Mouse (Mus musculus): ENCODE measurements around the gene Chst11. TPM values are rescaled to one million over a fixed set of nuclear protein-coding genes. Genes with fewer than 3 reads are reported as not detected.

The Chst11 gene
- total RNA-seq, 2 experiments from 2014 or later, result 0.94 to 1.00 TPM

DNA sequence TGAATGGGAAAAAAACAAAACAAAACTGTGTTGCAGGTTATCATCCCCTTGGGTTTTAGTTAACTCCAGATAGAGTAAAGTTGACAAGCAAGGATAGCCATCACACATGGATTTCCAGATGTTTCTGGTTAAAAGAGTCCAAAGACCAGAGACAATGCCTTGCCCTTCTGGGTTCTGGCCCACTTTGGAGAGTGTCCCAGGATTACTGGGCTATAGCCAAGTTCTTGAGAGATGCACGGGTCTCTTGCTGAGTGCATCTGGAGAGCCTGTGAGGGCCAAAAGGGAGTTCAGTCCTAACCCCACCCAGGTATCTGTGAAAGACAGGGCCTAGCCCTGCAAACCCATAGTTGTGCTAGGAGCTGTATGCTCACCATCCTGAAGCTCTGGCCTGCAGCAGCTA, 193.4 kb downstream of the Chst11 start:
- peak; percentile 35 for DNase-seq

DNA sequence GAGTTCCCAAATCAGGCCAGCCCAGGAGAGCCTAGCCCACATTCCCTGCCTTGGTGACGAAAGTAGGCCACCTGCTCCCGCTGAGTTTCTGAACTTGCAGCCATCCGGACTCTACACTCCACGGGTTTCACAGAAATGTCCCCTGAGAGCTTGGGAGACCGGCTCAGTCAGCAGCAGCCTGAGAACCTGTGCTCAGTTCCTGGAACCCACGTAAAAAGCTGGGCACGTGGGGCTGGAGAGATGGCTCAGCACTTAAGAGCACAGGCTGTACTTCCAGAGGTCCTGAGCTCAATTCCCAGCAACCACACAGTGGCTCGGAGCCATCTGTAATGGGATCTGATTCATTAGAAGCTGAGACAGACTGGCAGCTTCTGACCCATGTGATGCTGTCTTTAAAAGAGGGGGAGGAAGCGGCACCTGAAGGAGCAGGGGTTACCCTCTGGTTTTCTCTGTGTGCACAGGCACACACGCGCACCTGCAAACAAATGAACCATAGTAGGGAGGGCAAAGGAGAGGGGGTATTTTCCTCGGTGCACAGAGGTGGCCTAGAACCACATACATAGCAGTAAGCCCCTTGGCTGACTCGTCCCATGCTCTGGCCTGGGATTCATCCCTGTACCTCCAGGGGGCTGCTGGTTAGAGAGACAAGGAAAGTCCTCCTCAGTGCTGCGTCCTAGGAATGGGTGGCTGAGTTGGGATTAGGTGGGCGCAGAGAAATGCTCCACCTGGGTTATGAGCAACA, 196.7 kb downstream of the Chst11 start:
- peak; percentile 64 for DNase-seq

DNA sequence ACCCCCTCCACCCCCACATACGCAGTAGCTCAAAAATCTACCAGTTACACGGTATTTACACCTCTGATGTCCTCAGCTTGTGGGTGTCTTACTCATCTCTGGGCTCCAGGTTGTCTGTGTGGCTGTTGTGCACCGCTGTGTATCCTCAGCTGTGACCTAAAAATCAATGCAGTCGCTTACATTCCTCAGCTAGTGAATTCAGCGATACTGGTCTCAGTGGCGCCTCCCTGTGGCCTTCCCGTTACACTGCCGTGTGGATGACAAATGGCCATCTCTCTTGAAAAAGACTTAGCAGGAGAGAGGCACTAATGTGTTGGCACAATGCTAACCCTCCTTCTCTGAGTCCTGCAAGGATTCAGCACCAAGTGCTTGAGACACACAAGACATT, 197.3 kb downstream of the Chst11 start:
- DNase-seq, result peak; percentile 26

DNA sequence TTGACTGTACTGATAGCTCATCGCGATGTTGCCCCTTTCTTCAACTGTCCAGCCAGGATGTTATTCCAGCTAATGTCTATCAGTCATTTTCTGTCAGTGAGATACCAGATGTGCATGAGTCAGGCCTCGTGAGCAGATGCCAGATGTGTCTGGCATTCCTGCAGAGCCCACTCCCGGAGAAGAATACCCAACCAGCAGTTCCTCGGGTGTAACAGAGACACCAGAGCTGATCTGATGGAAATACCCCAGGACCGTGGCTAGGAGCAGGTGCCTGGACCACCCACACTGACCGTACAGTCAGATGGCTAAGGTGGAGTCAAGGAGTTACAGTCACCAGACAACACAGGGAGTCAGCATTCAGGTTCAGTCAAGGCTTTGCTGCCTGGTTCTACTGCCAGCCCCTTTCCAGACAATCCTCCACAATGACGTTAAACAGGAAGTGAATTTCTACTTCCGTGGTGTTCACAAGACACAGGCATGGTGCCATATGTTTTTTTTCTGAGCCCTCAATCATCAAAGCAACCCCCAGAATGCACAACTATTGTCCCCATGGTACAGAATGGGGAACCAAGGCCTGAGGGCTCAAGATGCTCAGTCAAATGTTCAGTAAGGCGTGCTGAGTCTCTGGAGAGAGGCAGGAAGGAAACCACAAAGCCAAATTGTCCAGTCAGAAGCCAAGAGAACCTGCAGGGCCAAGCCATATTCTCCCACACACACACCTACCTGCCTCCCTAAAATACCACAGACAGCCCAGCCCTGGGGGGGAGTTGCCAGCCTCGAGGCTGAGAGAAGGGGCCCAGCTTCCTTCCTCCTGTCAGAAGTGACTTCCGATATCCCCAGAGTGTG, 198.6 kb downstream of the Chst11 start:
- no peak for DNase-seq

DNA sequence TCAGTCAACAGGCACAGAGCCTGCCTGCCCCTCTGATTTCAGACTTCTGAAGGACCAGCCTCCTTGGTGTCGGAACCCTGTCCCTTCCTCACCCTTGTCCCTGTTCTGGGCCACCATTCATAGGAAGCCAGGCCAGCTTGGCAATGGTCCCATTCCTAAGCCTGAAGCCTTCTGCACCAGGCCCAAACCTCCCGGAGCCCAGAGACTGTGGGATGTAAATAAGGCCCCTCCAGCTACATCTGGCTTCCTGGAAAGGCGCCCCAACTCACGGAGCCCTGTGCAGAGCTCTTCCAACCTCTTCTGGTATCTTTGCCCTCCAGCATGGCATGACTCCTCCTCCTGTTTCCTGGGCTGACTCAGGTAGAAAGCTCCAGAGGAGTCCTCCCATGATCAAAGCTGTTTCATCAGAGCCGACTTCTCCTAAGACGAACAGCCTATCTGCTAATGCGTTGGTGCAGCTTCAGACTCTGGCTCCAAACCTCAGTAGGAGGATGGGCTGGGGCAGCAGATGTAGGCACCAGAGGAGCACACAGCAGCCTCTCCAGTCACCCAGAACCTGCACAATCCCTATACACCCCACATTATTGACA, 199.3 kb downstream of the Chst11 start:
- DNase-seq, result no peak

DNA sequence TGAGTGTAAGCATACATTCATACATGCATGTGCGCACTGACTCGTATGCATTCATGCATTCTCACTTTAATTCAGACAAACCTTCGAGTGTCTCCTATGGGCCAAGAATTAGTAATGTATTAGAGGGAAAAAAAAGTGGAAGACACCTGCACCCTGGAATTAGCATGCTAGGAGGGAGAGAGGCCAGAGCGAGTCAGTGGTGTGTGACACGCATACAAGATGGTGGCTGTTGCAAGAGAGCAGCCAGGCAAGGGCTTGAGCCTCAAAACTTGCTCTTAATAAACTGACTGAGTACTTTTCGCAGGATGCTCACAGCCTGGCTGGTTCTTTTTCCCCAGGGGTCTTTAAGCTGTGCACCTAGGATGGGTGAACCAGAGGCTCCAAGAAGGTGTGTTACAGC, 199.8 kb downstream of the Chst11 start:
- no peak for DNase-seq

DNA sequence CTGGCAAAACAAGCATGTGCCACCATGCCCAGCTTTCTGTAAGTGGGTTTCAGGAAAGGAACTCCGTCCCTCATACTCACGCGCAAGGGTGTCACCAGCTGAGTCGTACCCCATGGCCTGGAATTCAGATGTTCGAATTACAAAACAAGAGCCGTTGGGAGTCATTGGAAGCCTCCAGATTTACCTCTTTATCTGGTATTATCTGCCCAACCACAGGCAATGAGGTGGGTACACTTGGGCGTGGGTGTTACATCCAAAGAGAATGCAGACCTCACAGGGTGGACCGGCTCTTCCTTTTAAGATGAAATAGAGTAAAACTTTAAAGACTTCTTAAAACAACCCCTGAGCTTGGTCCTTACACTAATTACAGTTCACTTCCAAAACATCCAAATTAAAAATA, 200.9 kb downstream of the Chst11 start:
- no peak for DNase-seq

DNA sequence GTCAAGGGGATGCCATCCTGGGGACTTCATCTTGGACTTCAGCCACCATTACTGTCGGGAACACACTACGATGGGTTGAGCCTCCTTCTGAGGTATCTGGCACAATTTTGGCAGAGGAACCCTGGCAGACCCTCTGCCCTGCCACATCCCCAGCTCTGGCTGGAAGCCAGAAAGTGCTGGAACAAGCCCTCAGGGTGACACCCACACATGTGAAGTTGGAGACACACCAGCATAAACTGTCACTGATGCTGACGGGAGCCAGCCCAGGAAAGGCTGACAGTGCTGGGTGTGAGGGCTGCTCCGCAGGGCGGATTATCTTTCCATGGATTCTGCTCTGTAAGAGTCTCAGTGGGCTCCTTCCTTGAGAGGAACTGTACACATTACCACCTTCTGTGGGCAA, 201.7 kb downstream of the Chst11 start:
- no peak for DNase-seq

DNA sequence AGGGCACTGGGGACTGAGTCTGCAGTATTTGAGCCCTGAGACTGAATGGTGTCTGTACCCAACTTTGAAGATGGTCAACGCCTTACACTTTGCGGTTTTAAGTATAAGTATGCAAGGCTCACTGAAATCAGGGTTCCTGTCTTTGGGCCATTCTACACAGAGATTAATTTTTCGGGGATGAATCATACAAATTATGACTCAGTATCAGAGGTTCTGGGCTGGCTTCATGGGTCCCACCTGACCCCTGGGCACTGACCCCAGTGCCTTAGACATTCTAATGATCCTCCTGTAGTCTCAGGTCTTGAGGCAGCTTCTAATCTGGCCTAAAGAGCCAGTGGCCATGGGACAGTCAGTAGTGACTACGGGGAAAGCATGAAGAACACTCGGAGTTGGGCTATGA, 203.8 kb downstream of the Chst11 start:
- DNase-seq, result no peak

DNA sequence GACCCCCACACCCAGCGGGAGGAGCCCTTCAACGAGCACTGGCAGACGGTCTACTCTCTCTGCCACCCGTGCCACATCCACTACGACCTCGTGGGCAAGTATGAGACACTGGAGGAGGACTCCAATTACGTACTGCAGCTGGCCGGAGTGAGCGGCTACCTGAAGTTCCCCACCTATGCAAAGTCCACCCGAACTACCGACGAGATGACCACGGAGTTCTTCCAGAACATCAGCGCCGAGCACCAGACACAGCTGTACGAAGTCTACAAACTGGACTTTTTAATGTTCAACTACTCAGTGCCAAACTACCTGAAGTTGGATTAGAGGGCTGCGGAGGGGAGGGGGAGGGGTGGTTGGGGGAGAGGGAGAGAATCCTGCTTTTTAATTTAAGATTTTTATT, 206.2 kb downstream of the Chst11 start:
- DNase-seq, result no peak

DNA sequence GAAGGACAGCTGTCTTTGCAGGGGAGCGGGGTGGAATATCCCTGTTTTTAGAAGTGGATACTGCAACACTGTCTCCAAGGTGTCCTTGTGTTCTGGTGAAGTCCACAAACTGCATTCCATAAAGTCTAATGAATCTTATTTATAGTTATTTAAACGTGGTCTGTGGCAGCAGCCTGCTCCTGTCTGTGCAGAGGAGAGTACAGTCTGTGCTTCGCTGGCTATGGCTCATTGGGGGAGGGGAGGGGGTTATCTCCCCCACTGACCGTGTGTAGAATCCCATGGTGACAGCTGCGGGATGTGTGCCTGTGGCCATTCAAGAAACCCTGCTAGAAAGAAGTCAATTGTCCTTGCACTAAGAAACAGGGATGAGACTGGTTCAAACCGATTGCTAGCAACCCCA, 206.7 kb downstream of the Chst11 start:
- no peak for DNase-seq

DNA sequence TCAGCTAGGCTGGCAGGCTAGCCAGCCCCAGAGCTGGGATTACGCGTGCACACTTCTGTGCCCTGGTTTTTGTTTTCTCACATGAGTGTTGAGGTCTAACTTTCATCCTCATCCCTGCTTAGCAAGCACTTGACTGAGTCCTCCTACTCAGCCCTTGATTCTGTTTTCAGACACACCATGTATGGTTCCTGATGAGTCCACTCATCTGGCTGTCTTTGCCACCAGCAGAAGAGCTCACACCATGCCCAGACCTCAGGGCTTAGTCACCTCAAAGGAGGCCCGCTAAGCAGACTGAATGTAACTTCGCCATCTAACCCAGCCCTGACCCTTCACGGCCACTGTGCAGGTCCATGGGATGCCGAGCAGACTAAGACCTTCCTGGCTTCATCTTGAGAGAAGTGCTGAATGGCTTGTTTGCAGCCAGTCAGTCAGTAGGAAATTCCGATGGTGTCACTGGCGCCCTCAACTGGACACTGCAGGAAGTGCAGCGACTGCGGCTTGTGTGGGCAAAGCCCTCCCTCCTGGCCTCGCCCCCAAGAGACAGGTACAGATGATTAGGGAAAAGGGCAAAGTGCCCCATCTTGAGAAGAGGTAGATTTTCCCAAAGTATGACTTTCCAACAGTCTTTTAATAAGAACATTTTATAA, 212.5 kb downstream of the Chst11 start:
- peak; percentile 62 for DNase-seq

DNA sequence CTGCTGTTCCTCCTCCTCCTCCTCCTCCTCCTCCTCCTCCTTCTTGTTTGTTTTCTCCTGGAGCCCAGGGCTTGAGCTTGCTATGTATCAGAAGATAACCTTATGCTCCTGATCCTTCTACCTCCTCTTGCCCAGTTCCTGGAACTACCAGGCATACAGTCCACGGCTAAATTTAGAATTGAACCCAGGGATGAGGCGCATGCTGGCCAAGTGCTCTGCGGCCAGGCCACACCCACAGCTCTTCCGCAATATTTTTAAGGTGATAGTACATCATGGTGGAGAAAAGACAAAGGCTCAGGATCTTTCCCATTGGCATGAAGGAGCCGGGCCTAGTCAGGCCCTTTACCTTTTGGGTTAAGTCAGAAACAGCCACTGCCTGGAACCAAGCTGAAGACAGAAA, 213.4 kb downstream of the Chst11 start:
- no peak for DNase-seq

DNA sequence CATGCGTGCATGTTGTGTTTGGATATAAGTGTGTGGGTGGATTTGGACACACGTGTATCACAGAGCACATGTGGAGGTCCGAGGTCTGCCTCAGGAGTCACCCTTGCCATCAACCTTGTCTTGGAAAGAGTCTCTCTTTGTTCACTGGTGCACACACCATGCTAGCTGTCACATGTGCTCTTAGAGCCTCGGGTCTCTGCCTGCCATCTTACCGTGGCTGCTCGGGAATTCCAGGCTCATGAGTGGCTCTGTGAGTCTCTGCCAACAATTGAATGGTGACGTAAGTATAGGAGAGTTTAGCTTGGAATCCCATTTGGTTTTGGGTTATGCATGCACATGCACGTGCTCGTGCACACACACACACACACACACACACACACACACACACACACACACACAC, 214.0 kb downstream of the Chst11 start:
- DNase-seq, result no peak

DNA sequence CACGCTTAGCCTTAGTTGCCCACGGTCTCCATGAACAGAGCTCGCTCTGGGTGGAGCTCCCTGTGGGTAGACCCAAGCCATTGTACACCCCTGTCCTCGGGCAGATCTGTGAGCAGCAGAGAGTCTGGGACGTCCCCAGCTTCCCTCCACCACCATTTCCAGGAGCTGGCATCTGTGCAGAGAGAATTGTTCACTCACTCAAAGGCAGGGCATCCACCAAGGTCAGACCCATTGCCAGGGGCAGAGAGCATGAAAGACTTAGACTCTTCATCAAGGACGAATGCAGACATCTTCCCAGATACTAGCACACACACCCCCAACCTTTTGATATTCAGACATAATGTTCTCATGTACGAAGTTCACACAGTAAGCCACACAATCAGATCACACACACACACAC, 216.2 kb downstream of the Chst11 start:
- DNase-seq, result no peak

DNA sequence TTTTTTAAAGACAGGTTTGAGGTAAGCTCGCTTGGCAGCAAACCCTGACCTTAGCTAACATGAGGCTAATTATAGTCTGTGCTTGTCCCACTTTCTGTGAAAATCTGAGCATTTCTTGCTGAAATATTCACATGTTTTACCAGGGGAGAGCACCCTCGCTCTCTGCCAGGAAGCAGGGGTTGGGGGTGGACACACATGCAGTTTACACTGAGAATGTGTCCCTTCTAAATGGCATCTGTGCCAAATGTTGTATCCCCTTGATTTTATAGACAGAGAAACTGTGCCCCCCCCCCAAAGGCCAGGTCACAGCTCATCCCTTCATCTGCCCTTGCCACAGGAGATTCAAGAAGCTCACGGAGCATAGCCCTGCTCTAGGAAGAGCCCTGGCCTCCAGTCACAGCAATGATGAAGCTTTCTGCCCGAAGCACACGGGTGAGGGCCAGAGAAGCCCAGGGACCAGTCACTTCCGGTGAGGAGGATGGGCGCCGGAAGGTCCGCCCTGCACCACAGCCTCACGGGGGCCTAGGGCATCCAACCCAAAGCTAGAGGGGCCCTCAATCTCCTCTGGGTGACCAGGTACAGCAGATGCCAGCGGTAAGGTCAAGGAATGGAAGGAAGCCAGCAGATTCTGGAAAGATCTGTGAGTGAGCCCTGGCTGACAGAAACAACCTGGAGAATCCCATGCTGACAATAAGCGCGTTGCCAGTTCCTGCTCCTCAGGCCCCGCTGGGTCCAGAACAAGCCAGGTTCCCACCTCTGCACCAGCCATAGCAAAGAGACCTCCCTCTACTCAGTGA, 217.8 kb downstream of the Chst11 start:
- DNase-seq, result no peak

DNA sequence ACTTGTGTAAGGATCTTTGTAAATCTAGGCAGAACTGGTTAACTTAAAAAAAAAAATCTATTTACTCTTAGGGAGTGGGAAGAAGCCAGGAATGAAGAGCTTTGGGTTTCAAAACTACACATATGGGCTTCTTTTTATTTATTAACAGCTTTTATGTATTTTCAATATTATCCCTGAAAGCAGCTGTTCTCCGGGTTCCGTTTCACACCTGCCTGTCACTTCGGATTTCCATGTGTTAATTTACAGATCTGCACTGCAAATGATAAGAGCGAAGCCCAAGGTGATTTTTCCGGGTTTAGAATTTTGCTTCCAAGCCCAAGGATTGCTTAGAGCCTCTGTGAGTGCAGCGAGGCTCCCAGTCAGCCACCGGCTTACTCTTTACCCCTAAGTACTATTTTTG, 223.1 kb downstream of the Chst11 start:
- no peak for DNase-seq

DNA sequence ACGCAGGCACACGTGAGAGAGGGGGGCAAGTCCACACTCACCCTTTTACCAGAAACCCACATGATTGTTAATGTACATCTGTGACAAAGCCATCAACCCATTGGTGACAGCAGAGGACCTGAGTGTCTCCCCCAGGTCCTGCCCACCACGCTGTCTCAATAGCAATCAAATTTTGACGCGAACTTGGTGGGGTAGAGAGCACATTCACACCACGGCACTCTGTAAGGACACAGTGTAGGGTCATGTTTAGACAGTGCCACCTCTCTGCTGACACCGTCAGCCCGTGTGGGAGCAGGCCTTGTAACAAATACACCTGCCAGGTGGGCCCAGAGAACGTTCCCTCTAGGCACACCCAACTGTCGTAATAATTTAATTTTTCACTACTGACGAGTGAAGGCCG, 224.1 kb downstream of the Chst11 start:
- DNase-seq, result no peak

DNA sequence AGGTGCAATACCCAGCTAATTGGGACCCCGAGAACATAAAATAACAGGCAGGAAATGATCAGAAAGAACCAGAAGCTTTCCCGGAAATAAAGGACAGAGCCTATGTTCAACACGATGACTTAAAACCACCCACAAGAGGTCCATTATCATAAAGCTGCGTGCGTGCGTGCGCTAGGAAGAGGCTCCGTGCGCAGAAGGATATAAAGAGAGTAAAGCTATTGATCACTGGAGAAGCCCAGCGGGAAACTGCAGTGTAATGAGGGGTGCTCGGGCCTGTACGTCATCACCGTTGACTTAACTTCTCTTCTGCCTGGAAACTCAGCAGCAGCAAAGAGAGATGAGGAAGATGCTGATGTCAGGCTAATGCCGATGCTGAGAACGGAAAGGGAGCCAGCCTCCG, 224.8 kb downstream of the Chst11 start:
- no peak for DNase-seq

DNA sequence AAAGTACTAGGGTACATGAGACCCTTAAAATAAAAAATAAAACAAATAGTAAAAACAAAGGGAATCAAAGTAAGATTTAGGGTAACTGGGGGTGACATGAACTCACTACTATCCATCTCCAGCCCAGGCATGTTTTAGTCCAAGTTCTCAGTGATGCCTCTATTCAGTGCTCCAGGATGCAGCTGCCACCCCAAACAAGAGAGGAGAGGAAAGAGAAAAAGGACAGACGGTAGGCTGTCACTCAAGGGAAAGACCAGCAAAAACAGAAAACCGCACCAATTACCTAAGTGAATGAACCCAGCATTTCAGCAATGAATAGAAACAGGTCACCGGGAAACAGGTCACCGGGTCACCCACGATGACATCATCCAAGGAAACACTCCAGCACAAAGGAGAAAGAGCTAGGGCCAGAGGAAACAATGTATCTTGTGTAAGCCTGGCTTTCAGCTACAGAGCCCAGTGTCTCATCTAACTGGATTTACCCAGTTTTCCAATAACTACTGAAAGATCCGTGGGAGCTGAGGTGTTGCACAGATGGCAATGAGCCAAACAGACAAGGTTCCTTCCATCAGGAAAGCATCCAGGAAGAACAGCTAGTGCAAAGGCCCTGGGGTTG, 225.8 kb downstream of the Chst11 start:
- no peak for DNase-seq

DNA sequence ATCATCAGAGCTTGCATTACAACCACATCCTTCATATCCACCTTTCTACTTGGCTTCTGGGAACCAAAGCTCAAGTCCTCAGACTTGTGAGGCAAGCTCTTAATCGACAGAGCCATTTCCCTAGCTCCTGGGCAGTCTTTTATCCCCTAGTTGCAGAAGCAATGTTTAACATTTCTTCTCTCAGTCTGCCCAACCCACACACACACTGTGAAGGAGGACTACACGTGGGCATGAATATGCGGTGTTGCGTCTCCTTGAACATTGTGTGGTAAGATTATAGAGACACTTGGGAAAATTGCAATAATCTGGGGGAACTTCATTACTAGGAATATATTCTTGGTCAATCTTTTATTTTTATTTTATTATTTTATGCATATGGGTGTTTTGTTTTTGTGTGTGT, 227.3 kb downstream of the Chst11 start:
- no peak for DNase-seq

DNA sequence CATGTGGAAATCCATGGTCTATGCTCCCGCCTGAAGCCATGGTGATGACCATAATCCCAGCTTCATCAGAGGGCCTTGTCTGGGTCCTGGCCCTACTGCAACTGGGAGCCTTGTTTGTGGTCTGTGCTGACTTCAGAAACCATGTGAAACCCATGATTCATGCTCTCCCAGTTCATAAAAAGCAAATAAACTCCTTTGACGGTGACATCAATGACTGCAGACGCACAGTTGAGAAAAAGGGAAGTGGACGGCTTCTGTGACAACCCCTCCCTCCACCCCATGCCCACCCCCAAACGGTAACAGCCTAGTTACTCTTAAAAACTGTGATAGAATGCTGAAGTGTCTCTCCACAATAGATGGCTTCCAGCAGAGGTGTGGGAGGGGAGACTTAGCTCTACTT, 230.3 kb downstream of the Chst11 start:
- DNase-seq, result no peak
